Mouse (Mus musculus): Measurements from ENCODE around the gene 2210016L21Rik. TPM values are rescaled to one million over a fixed set of nuclear protein-coding genes. Genes with fewer than 3 reads are reported as not detected.
"Not testable (repeated sequence)": the region's sequence is repeated elsewhere in the genome, so short reads cannot be mapped to it uniquely, and the experiment has no call there.

The 2210016L21Rik gene
- 15.2 and 15.3 TPM in 2 replicates for total RNA-seq (2017)

DNA sequence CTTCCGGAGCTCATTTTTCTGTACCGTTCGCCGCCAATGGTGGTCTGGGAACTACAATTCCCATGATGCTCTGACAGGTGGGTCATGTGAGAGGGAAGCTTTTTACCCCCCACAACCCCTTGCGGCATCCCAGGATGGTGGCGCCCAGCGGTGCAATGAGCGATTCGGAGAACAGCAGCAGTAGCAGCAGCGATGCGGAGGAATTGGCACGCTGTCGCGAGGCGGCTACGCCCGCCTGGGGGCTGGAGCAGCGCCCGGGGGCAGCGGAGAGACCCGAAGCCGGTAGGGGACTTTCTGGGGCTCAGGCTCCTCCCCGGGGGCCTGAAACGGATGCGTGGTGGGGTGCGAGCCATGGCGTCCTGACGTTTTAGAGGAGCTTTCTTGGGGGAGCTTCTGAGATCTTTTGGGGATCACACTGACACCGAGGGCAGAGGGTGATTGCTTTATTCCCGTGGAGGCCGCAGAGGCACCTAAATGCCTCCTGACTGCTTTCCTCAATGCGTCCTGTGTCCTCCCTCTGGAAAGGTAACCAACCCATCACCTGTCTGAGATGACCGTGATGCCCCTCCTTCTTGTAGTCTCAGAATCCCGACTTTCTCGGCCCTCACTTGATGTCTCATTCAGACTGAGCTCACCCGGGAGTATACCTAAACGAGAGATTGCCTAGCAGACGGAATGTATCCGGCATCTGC lies at the start of gene 2210016L21Rik:
Gene 2210016L21Rik, plus strand, starts transcription at position 85 of the 692 bp plus-strand sequence.
- peak; percentile 94 to 100 for ATAC-seq (replicated peaks in 1 of 2; ENCODE audit: insufficient read depth in 1 of 2, low FRiP score in 2 of 2, low TSS enrichment in 1 of 2, low read depth in 1 of 2, poor library complexity in 2 of 2, severe bottlenecking in 2 of 2)

DNA sequence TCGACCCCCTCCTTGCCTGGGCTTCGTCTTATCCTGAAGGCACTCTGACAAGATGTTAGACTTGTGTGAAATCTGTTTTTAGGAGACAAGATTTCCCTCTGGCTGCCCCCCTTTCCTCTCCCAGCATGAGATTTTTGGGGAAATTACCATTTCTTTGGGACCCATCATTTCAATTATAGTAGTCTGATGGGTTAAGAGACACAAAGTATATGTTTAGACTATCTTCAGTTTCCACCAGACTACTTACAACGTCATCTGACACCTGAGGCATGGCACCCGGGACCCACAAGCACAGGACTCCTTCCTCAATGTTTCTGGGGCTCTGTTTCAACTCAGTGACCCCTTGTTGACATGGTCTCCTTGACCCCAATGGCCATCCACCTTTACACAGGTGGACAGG lies 46.4 kb upstream of the 2210016L21Rik start:
- ATAC-seq (replicated peaks in 1 of 2; ENCODE audit: insufficient read depth in 1 of 2, low FRiP score in 2 of 2, low TSS enrichment in 1 of 2, low read depth in 1 of 2, poor library complexity in 2 of 2, severe bottlenecking in 2 of 2): no peak

DNA sequence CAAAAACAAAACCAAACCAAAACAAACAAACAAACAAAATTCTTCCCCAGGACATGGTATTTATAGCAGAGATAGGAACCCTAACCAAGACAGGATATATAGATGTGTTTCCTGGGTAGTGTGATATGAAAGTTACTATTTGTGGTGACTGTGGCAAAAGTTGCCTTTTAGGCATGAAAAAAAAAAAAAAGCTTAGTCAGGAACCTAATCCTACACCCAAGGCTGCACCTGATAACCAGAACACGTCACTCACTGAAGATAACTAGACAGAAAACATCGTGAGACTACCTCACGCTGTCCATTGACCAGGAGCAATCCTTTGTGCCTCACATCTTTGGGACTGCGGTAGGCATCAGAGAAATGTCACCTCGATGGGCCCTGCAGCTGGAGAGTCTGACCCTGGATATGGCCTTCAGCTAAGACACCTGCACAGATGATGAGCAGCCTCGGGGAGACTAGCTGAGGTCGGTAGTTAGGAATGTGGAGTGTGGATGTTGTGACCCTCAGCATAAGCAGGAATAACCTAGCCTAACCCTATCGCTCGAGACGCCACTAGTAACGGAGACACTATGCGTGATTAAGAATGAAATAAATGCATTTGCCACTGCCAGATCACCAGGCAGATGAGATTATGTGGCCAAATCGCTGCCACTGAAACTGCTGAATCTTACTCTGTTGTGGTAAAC lies 45.1 kb upstream of the 2210016L21Rik start, which contains the start of gene Oasl2:
Gene Oasl2, plus strand, starts transcription at position 249 of the 686 bp plus-strand sequence.
- peak; percentile 32 to 37; a peak in 2 of 4 replicates for ATAC-seq (replicated peaks in 1 of 2; ENCODE audit: insufficient read depth in 1 of 2, low FRiP score in 2 of 2, low TSS enrichment in 1 of 2, low read depth in 1 of 2, poor library complexity in 2 of 2, severe bottlenecking in 2 of 2)

GRCm38 (mm10) chr5:114897374-114897793 lies 44.6 kb upstream of the 2210016L21Rik start:
- peak; percentile 62 to 84 for ATAC-seq (replicated peaks in 1 of 2; ENCODE audit: insufficient read depth in 1 of 2, low FRiP score in 2 of 2, low TSS enrichment in 1 of 2, low read depth in 1 of 2, poor library complexity in 2 of 2, severe bottlenecking in 2 of 2)

DNA sequence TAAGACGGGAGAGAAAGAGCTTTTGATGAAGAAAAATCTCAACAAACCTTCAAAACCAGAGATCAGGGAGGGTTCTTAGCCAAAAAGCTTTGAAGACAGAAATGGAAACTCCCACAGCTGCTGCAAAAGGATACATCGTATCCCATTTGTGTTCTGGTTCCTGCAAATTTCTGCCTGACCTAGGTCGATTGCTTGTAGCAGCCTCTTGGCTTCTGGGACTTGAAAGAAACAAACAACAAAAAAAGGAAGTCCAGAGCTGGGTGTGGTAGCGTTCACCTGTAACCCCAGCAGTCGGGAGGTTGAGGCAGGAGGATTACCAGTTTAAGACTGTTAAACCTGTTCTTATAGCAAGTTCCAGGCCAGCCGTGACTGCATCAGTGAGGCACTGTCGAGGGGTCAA lies 43.1 kb upstream of the 2210016L21Rik start:
- no peak for ATAC-seq (replicated peaks in 1 of 2; ENCODE audit: insufficient read depth in 1 of 2, low FRiP score in 2 of 2, low TSS enrichment in 1 of 2, low read depth in 1 of 2, poor library complexity in 2 of 2, severe bottlenecking in 2 of 2)

DNA sequence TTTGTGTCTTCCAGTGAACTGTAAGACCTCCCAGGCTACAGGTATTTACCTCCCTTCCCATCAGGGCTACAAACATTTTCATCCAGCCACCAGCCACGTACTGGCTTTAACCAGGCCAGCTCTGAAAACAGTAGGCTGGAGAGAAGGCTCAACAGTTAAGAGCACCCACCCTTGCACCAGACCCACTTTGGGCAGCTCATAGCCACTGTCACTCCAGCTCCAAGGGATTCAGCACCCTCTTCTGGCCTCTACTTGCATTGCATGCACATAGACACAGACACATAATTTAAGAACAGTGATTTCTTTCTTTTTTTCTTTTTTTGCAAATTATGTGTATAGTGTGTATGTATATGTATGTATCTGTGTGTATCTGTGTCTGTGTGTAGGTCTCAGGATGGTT lies 39.5 kb upstream of the 2210016L21Rik start:
- ATAC-seq (replicated peaks in 1 of 2; ENCODE audit: insufficient read depth in 1 of 2, low FRiP score in 2 of 2, low TSS enrichment in 1 of 2, low read depth in 1 of 2, poor library complexity in 2 of 2, severe bottlenecking in 2 of 2): peak; percentile 65 to 74; a peak in 2 of 4 replicates

DNA sequence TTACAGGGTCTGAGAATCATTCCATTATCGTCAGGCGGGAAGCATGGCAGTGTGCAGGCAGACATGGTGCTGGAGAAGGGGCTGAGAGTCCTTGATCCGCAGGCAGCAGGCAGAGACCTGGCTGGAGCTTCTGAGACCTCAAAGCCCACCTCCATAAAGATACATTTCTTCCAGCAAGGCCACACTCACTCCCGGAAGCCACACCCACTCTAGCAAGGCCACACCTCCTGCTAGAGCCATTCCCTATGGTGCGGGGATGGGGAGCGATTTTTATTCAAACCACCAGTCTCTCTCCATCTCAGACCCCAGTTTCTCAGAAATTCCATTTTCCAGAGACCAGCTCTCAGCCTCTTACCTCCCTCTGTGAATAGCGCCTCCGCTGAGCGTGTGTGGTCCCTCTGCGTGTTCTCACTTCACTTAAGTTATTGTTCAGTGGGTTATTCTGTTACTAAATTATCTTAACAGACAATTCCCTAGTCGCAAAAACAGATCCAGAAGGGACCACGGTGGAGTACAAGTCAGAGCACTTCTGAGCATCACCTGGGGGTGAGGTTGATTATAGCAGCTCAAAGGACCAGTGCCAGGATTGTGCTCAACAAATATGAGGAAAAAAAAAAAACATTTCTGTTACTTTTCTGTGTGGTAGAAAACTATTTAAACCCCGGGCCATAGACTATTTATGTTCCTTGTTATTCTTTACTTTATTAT lies 33.2 kb upstream of the 2210016L21Rik start:
- ATAC-seq (replicated peaks in 1 of 2; ENCODE audit: insufficient read depth in 1 of 2, low FRiP score in 2 of 2, low TSS enrichment in 1 of 2, low read depth in 1 of 2, poor library complexity in 2 of 2, severe bottlenecking in 2 of 2): no peak

- no peak for ATAC-seq (replicated peaks in 1 of 2; ENCODE audit: insufficient read depth in 1 of 2, low FRiP score in 2 of 2, low TSS enrichment in 1 of 2, low read depth in 1 of 2, poor library complexity in 2 of 2, severe bottlenecking in 2 of 2)
Observed at GRCm38 (mm10) chr5:114913686-114914085, 28.3 kb upstream of the 2210016L21Rik start.

DNA sequence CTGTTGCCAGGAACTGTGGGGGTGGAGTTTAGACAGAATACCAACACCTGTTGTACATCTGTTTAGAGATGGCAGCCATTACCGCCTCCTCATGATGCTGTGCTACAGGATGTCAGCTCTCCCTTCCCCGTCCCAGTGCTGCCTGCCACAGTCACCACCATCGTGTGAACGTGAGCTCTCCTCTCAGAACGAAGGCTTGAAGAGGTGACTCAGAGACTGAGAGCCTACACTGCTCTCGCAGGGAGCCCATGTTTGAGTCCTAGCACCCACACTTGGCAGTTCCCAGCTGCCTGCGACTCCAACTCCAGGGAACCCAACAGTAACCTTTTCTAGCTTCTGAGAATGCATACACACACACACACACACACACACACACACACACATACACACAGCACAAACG lies 27.1 kb upstream of the 2210016L21Rik start:
- ATAC-seq (replicated peaks in 1 of 2; ENCODE audit: insufficient read depth in 1 of 2, low FRiP score in 2 of 2, low TSS enrichment in 1 of 2, low read depth in 1 of 2, poor library complexity in 2 of 2, severe bottlenecking in 2 of 2): no peak

- no peak; a peak in 1 of 4 replicates for ATAC-seq (replicated peaks in 1 of 2; ENCODE audit: insufficient read depth in 1 of 2, low FRiP score in 2 of 2, low TSS enrichment in 1 of 2, low read depth in 1 of 2, poor library complexity in 2 of 2, severe bottlenecking in 2 of 2)
Observed at GRCm38 (mm10) chr5:114915854-114916253, 26.1 kb upstream of the 2210016L21Rik start.

DNA sequence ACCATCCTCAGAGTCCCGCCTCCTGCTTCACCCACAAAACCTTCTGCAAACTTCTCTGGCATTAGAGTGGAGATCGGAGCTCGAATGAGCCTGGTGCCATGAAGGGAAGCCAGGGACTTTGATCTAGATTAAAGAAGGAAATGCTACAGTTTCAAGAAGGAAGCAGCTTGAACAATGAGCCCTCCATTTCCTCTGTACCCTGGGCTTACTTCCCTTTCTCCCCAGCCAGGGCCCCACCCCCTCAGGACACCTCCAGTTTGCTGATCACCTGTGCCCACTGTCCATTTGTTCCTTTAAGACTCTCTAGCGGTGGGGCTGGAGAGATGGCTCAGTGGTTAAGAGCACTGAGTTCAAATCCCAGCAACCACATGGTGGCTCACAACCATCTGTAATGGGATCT lies 25.2 kb upstream of the 2210016L21Rik start:
- peak; percentile 49 to 56; a peak in 3 of 4 replicates for ATAC-seq (replicated peaks in 1 of 2; ENCODE audit: insufficient read depth in 1 of 2, low FRiP score in 2 of 2, low TSS enrichment in 1 of 2, low read depth in 1 of 2, poor library complexity in 2 of 2, severe bottlenecking in 2 of 2)

DNA sequence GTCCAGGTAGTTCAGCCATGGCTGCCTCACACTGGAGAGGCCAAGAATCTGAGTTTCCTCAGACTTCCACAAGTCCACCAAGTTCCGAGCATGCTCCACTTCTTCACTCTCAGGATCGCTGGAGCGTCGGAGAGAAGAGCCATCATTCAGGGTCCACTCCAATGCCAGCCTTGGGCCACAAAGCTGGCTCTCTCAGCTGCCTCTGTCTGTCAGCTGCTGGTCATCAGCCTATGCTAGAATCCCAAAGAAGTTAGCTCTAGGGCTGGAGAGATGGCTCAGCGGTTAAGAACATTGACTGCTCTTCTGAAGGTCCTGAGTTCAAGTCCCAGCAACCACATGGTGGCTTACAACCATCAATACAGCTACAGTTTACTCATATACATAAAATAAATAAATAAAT lies 24.6 kb upstream of the 2210016L21Rik start:
- not testable (repeated sequence) for ATAC-seq (replicated peaks in 1 of 2; ENCODE audit: insufficient read depth in 1 of 2, low FRiP score in 2 of 2, low TSS enrichment in 1 of 2, low read depth in 1 of 2, poor library complexity in 2 of 2, severe bottlenecking in 2 of 2)

GRCm38 (mm10) chr5:114921551-114922365 lies 20.2 kb upstream of the 2210016L21Rik start:
- peak; percentile 77 to 80 for ATAC-seq (replicated peaks in 1 of 2; ENCODE audit: insufficient read depth in 1 of 2, low FRiP score in 2 of 2, low TSS enrichment in 1 of 2, low read depth in 1 of 2, poor library complexity in 2 of 2, severe bottlenecking in 2 of 2)

GRCm38 (mm10) chr5:114922366-114922731 lies 19.6 kb upstream of the 2210016L21Rik start:
- ATAC-seq (replicated peaks in 1 of 2; ENCODE audit: insufficient read depth in 1 of 2, low FRiP score in 2 of 2, low TSS enrichment in 1 of 2, low read depth in 1 of 2, poor library complexity in 2 of 2, severe bottlenecking in 2 of 2): peak; percentile 48 to 70

DNA sequence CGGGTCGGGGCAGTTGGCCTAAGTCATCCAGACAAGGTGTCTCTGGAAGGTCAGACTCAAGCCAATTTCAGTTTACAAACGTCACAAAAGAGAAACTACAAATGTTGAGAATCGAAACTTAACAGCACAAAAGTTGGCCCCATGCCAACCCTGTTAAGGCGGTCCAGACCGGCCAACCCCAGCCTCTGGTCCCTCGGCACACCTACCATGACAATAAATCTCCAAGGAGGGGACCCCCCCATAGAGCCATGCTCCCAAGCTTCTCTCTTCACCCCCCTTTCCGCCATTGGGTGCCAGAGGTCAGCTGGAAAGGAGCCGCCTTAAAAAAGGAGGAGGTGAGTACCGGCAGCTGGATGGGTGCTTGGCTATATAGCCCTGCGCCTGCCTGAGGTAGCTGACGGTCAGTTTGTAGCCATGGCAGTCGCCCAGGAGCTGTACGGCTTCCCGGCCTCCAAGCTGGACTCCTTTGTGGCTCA lies 18.9 kb upstream of the 2210016L21Rik start, which contains the start of gene Oasl1:
Gene Oasl1, plus strand, starts transcription at position 243 of the 476 bp plus-strand sequence.
- peak; percentile 24 to 35; a peak in 2 of 4 replicates for ATAC-seq (replicated peaks in 1 of 2; ENCODE audit: insufficient read depth in 1 of 2, low FRiP score in 2 of 2, low TSS enrichment in 1 of 2, low read depth in 1 of 2, poor library complexity in 2 of 2, severe bottlenecking in 2 of 2)

GRCm38 (mm10) chr5:114926153-114926684 lies 15.7 kb upstream of the 2210016L21Rik start:
- no peak for ATAC-seq (replicated peaks in 1 of 2; ENCODE audit: insufficient read depth in 1 of 2, low FRiP score in 2 of 2, low TSS enrichment in 1 of 2, low read depth in 1 of 2, poor library complexity in 2 of 2, severe bottlenecking in 2 of 2)

DNA sequence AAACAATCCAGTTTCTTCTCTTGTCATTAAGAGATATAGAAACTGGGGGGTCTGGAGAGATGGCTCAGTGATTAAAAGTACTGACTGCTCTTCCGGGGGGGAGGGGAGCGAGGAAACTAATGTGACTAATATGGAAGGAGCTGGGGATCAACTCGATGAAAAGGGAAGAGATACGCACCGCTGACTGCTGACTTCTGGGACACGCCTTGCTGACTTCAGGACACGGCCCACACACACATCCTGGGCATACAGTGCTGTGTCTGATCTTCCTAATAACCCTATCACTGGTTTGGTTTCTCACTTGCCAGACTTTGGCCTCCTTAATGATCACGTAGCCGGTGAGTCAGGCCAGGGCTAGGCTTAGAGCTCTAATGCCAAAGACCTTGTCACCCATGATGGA lies 15.2 kb upstream of the 2210016L21Rik start:
- ATAC-seq (replicated peaks in 1 of 2; ENCODE audit: insufficient read depth in 1 of 2, low FRiP score in 2 of 2, low TSS enrichment in 1 of 2, low read depth in 1 of 2, poor library complexity in 2 of 2, severe bottlenecking in 2 of 2): no peak

Data from hematopoietic stem cell, adult 5-6 weeks (primary cell).